Mouse (Mus musculus) megakaryocyte, embryonic 14.5 days (primary cell): ENCODE measurements around the gene Pigu.

Experiments
- FLI1 ChIP-seq: IDR thresholded peaks from 2 replicates; pipeline ENCODE4 v1.6.1; 2012; ENCODE audit warnings: low read length, inconsistent platforms, mixed read lengths
- GATA1 ChIP-seq: IDR thresholded peaks from 3 replicates; pipeline ENCODE4 v1.6.1; 2012; ENCODE audit warnings: mixed read lengths, low read length, inconsistent platforms, borderline replicate concordance

- TF ChIP-seq GATA1, result no peak
- TF ChIP-seq FLI1, result no peak
Measured at GRCm38 (mm10) chr2:155376191-155376590, 19.0 kb upstream of the Pigu start.
